Mouse (Mus musculus) CH12F3 (cell line): ENCODE results near the gene Wdr31.

ENCODE experiments used
- in situ Hi-C: fragments of 300-500 bp; cut with MboI; formaldehyde crosslinking; loops from 2 replicates; pipeline ENCODE4 v1.14.3; 2020; ENCODE audit warnings: low sequenced_read_pairs

Wdr31 gene

GRCm38 (mm10) chr4:62454995-62455394 lies 15.7 kb downstream of the Wdr31 start:
- in situ Hi-C loops = no loop called here

DNA sequence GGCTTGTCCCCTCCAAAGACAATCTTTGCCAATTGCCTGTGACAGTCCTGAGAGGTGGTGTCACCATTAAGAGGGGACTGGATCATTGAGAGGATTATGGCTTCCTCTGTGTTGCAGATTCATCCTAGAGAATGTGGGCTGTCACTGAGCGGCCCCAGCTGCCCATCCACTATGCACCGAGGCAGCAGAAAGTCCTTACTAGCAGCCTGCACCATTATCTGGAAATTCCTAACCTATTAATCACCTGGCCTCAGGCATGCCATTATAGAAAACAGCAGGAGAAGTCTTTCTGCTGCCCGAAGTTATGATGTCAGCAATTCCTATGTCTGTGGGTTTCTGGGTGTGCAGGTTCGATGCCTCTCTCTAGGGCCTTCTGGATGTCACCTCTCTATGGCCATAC lies 29.7 kb downstream of the Wdr31 start:
- in situ Hi-C loops = no loop called here

GRCm38 (mm10) chr4:62440544-62440943 lies 30.2 kb downstream of the Wdr31 start:
- in situ Hi-C loops = no loop called here

GRCm38 (mm10) chr4:62439793-62440192 lies 30.9 kb downstream of the Wdr31 start:
- in situ Hi-C loops = no loop called here

DNA sequence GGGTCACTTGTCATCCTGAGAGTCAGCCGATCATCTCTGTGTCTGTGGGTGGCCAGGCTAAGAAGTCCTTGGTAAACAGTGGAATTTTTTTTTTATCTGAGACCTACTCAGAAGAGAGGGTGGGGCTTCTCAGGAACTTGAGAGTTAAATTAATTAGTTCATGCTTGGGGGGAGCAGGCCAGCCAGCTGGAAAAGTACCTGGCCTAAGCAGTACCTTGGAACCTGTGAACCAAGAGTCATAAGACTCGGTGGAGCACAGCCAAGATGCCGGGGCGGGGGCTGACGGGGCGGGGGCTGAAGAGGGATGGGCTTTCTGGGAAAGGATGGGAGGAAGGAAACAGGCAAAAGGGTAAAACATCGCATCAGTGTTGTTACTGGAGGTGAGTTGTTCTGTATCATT lies 32.8 kb downstream of the Wdr31 start:
- in situ Hi-C loops = no loop called here

- in situ Hi-C loops = no loop called here
These were observed 33.4 kb downstream of the Wdr31 start for GRCm38 (mm10) chr4:62437256-62437778.

DNA sequence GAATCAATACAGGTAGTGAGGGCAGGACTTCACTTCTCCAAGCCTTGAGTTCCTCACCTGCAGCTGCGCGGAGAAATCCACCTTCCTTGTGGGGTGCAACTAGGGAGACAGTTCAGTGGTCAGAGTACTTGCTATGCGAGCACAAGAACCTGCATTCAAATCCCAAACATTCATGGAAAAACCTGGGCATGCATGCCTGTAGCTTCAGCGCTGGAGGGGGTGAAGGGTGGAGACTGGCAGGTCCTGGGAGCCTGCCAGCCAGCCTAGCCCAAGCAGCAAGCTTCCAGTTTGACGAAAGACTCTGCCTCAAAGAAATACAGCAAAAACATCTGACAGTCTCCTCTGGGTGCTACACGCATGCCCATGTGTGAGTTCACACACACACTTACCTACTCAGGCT lies 35.6 kb downstream of the Wdr31 start, which contains the start of gene Rnf183:
TSS of gene Rnf183 (minus strand) at position 172 of the 400 bp plus-strand sequence.
- in situ Hi-C loops = no loop called here

DNA sequence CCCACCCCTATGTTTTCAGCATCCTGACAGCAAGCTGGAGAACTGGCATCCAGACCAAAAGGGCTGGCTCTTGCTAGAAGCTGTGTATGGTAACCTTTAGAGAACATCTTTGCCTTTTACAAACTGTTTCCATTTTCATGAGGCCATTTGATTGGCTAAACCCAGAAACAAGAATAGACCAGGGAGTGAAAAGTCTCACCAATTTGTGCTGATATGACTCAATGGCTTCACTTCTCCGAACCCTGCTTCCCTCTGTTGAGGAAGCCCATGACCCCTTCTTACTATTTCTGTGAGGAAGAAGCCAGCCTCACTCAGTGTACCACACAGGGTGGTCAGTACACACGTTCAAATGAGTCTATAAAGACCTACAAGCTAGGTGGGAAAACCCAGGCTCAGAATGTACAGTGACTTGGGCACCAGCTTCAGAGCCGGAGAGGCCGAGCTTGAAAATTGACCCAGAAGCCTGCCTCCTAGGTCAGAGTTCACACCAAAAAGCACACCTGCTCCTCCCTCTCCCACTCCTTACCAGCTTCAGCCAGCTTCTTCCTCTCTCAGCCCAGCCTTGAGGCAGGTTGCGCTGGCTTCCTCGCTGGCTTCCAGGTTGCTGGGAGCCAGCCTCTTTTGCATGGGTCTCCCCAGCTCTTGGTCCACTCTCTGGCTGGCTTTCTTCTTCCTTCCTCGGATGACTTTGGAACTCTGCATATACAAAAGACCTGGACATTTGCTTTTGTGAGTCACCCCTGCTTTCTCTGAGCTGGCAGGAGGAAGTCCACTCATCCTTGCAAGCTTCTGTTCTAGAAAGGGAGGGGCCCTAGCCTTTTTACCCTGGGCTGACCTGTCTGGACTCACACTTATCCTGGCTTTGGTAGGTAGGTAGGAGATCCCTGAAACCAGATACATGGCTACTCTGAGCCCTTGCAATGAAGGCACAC lies 36.5 kb downstream of the Wdr31 start:
- in situ Hi-C loops = no loop called here

DNA sequence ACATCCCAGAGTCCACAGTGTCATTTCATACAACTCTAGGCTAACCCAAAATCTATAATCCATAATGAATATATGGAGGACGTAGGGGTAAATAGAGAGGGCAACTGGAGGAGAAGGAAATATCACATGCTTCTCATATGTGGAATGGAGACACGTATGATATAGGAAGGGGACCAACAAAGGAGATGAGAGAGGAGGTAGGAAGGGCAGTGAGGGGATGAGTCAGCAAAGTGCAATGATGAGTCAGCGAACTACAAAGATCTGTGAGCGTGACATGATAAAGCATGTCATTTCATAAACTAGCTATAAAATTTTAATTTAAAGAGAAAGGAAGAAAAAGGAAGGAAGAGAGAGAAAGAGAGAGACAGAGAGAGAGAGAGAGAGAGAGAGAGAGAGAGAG lies 39.2 kb downstream of the Wdr31 start:
- in situ Hi-C loops = no loop called here

- in situ Hi-C loops = no loop called here
These were observed 40.0 kb downstream of the Wdr31 start for GRCm38 (mm10) chr4:62430678-62431077.

DNA sequence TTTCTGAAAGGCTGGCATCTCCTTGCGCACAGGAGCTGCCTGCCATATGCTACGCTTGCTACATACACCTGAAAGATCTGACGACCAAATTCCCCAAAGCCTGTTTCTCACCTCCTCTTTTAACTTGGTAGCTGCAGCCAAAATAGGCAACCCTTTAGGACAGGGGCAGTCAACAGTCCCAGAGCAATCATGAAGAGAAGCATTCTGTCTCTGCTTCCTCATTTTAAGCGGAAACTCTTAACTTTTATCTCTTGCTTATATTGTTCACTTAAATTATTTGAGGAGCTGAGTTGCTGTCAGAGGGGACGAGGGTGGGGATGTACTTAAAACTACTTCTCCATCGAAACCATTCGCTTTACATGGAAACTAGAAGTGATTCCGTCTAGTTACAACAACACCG lies 41.1 kb downstream of the Wdr31 start:
- in situ Hi-C loops = no loop called here

- in situ Hi-C loops = no loop called here
These were observed 42.5 kb downstream of the Wdr31 start for GRCm38 (mm10) chr4:62427978-62428758.

GRCm38 (mm10) chr4:62425891-62426290 lies 44.8 kb downstream of the Wdr31 start:
- in situ Hi-C loops = no loop called here

- in situ Hi-C loops = no loop called here
These were observed 51.6 kb downstream of the Wdr31 start for GRCm38 (mm10) chr4:62419091-62419490.

DNA sequence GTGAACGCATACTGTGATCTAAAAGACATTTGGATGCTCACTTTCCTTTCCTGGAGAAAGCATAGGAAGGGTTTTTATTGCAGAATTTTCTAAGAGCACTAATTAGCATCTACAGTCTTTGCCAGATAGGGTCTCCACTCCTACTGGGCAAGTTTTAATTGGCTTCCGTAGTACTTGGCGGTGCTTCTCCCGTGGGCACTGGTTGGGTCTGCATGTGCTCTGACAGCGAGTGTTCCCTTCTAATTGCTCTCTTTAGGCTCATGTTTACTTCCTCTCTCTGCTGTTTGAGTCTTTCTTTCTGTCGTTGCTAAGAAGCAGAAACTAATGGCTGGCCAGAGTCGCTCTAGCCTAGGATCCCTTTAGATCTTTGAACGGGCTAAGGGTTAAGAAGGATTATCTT lies 52.2 kb downstream of the Wdr31 start:
- in situ Hi-C loops = no loop called here

DNA sequence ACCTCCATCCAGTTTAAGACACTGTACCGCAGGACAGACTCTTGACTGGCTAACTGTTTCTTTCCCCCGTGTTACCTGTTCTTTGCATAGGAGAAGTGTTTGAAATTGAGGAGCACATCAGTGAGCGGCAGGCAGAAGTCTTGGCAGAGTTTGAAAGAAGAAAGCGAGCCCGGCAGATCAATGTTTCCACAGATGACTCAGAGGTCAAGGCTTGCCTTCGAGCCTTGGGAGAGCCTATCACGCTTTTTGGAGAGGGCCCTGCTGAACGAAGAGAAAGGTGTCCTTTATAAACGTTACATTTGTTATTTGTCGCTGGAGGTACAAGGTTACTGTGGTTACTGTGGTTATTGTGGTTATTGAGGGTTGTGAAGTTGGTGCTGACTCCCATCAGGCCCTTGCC lies 59.1 kb downstream of the Wdr31 start:
- in situ Hi-C loops = no loop called here

DNA sequence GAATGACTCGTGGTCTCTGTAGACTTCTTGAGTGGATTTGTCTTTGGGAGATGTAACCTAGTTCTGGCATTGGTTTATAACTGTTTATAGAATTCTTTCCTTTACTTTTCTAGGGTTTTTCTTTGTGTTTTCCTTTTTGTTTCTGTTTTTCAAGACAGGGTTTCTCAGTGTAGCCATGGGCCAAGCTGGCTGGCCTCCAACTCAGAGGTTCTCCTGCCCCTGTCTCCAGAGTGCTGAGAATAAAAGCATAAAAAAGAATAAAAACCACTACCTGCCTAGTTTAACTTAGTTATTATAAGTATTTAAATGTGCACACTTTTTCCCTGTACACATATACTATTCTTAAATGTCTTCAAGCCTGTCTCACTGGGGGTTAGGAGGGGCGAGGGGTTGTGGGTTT lies 60.4 kb downstream of the Wdr31 start:
- in situ Hi-C loops = no loop called here

DNA sequence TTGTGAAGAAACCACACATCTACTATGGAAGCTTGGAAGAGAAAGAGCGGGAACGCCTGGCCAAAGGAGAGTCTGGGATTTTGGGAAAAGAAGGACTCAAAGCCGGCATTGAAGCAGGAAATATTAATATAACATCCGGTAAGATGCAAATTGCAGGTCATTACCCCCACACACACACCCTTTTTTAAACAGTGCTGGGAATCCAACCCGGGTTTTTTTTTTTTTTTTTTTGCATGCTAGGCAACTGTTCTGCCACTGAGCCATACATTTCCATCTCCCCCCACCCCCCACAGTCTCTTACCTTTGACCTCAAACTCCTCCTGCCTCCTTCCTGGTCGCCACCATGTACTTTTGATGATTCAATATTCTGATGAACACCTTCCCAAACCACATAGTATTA lies 61.1 kb downstream of the Wdr31 start:
- in situ Hi-C loops = no loop called here

DNA sequence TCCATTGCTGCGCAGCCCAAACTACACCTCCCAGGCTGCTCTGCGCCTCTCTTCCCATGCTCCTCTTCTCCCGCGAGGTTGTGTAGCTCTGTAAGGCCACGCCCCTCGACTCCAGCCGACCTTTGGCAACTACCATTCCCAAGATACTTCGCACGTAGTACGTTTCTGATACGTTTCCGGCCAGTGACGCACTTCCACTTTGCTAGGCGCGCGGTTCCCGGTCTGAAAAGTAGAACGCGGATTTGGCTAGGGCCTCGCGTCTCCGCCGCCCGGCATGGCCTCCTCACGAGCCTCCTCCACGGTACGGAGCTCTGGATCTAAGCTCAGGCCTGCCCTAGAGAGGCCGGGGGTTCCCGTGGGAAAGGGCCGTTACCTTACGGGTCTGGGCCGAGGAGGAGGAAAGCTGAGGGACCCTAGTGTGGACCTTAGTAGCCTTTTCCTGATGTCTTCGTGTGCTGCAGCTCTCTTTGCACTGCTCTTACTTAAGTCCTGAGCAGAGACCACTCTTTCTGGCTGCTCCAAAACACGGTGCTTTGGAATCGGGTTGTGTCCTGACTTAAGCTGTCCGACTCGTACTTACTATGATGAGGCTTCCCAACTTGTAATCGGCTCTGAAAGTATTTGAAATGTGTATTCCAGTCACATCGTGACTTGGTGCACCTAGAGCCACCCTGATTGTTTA lies 62.0 kb downstream of the Wdr31 start, which contains the start of the genes Cdc26 and Prpf4:
TSS of gene Cdc26 (minus strand) at position 42 of the 682 bp plus-strand sequence.
TSS of gene Prpf4 (plus strand) at position 197 of the 682 bp plus-strand sequence.
- in situ Hi-C loops = no loop called here

- in situ Hi-C loops = no loop called here
These were observed 62.7 kb downstream of the Wdr31 start for GRCm38 (mm10) chr4:62407730-62408582.
